ENCODE assay signal across 12 mouse cellular contexts in the genomic region with DNA sequence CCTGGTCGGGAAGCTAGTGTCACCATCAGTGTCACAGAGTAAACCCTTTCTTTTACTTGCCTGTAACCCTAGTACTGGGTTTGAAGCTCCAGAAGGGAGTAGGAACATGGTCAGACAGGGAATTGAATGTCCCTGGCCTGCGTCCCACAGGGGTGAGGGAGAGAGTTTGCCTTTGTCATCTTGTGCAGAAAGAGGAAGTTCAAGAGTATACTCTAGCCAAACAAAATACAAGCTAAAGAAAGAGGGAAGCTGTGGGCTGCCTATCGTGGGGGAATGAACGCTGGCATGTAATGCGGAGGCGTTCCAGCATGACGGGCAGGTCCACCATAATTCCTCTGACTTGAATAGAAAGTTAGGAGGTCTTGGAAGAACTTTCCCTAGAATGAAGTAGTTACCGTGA. TPM values are rescaled to one million over a fixed set of nuclear protein-coding genes. Genes with fewer than 3 reads are reported as not detected.
DNase-seq lines count a peak whose midpoint lies in the region; ATAC-seq and TF ChIP-seq lines count a peak whose summit lies in the region.
"Had no signal": no experiment of that assay in that cellular context is flagged by ENCODE, and none has a peak within 500 bp of the region (broad histone marks: within the 10 kb centered on the region; RNA-seq: fewer than 3 reads in every experiment).

No protein-coding gene starts in this region.

- no peak overlapping the region for H3K9ac ChIP-seq in hindbrain, embryonic 14.5 days
- H3K9ac ChIP-seq: embryonic facial prominence, embryonic 13.5 days had no signal

- H3K27me3 ChIP-seq in splenic B cell, adult 2 months (ENCODE audit: control insufficient read depth, insufficient read depth, low read length, poor library complexity, severe bottlenecking), result no peaks in the 10 kb centered on the region
- no peaks in the 10 kb centered on the region for H3K27me3 ChIP-seq in hindbrain, embryonic 14.5 days (ENCODE audit: control insufficient read depth, insufficient read depth, low read length)
- H3K27me3 ChIP-seq: embryonic facial prominence, embryonic 13.5 days had no signal

- no peaks in the 10 kb centered on the region for H3K36me3 ChIP-seq in splenic B cell, adult 2 months (ENCODE audit: control insufficient read depth, insufficient read depth, low read length, poor library complexity, severe bottlenecking)
- no peaks in the 10 kb centered on the region for H3K36me3 ChIP-seq in hindbrain, embryonic 14.5 days (replicated peaks; ENCODE audit: control insufficient read depth, insufficient read depth)
- H3K36me3 ChIP-seq: embryonic facial prominence, embryonic 13.5 days; hindbrain, embryonic 10.5 days had no signal

- no peaks in the 10 kb centered on the region for H3K9me3 ChIP-seq in hindbrain, embryonic 14.5 days (ENCODE audit: control insufficient read depth, low read length)
- H3K9me3 ChIP-seq: embryonic facial prominence, embryonic 13.5 days; hindbrain, embryonic 10.5 days had no signal

- WGBS in hindbrain, embryonic 14.5 days, result 93% methylated on average over 8 of the region's 8 CpGs

- no peaks in the 10 kb centered on the region for H3K4me1 ChIP-seq in hindbrain, embryonic 14.5 days (replicated peaks; ENCODE audit: control insufficient read depth, insufficient read depth, low read length)
- H3K4me1 ChIP-seq: embryonic facial prominence, embryonic 13.5 days; hindbrain, embryonic 10.5 days had no signal

- no peak for TF ChIP-seq CTCF in gastrocnemius, adult 2 months (IDR thresholded peaks at IDR 0.05)

- no peak overlapping the region for H3K4me2 ChIP-seq in hindbrain, embryonic 14.5 days (replicated peaks)
- H3K4me2 ChIP-seq: embryonic facial prominence, embryonic 13.5 days had no signal

- no peak for ATAC-seq in hindbrain, embryonic 14.5 days (ENCODE audit: low FRiP score)

- H3K27ac ChIP-seq in gastrocnemius, adult 2 months, result no peak overlapping the region
- no peak overlapping the region for H3K27ac ChIP-seq in hindbrain, embryonic 14.5 days
- H3K27ac ChIP-seq: embryonic facial prominence, embryonic 13.5 days; hindbrain, embryonic 10.5 days had no signal

- intact Hi-C loops in gastrocnemius, adult 2 months (cut with DNase I), result no loop called here

- peak; percentile 44 for DNase-seq in gastrocnemius, adult 2 months
- DNase-seq in gastrocnemius, postnatal 10 days, result no peak
- peak; percentile 33 for DNase-seq in urinary bladder, postnatal 14 days (ENCODE audit: low spot score)
- no peak for DNase-seq in urinary bladder, adult 18-20 months (ENCODE audit: low spot score in 2 of 2)
- peak; percentile 40 to 50 for DNase-seq in kidney, postnatal 4 days
- DNase-seq in splenic B cell, adult 2 months (ENCODE audit: low read depth, low spot score), result peak; percentile 62
- DNase-seq in hindbrain, embryonic 14.5 days (ENCODE audit: low spot score), result no peak
- no peak for DNase-seq in cerebellum, adult 8-10 months

- H3K4me3 ChIP-seq in gastrocnemius, adult 2 months, result no peak overlapping the region
- no peak overlapping the region for H3K4me3 ChIP-seq in hindbrain, embryonic 14.5 days (replicated peaks; ENCODE audit: low read length)
- H3K4me3 ChIP-seq: embryonic facial prominence, embryonic 13.5 days; hindbrain, embryonic 10.5 days; myocyte had no signal

RNA-seq across cellular contexts. Expression of gene Ccl9, which starts 6.2 kb away (rescaled TPM):
- 1 to 10 TPM; 2.4 to 6.2 TPM for total RNA-seq in gastrocnemius, adult 2 months (2021)
- 1 to 10 TPM; 2.9 to 4.3 TPM for total RNA-seq in gastrocnemius, postnatal 10 days (2021)
- 2.1 and 2.9 TPM in 2 replicates for polyA plus RNA-seq in hindbrain, embryonic 14.5 days (2014; fragmentation: Nextera tagmentation; extraction: Ambion mirVana)

RNA-seq across cellular contexts. Expression of gene Ccl6, which starts 20.7 kb away (rescaled TPM):
- total RNA-seq in gastrocnemius, adult 2 months (2021), result 1 to 10 TPM; 5.5 to 9.3 TPM
- total RNA-seq in gastrocnemius, postnatal 10 days (2021), result 1 to 10 TPM; 3.3 to 3.4 TPM
- polyA plus RNA-seq in hindbrain, embryonic 14.5 days (2014; fragmentation: Nextera tagmentation; extraction: Ambion mirVana), result 2.5 and 3.1 TPM in 2 replicates

RNA-seq across cellular contexts. Expression of gene Ccl5, which starts 41.9 kb away (rescaled TPM):
- total RNA-seq in gastrocnemius, adult 2 months (2021), result not detected
- not detected for total RNA-seq in gastrocnemius, postnatal 10 days (2021)
- not detected in 2 replicates for polyA plus RNA-seq in hindbrain, embryonic 14.5 days (2014; fragmentation: Nextera tagmentation; extraction: Ambion mirVana)
- total RNA-seq: left cerebral cortex, postnatal 25 days had no signal
- polyA plus RNA-seq: embryonic facial prominence, embryonic 13.5 days; hindbrain, embryonic 10.5 days had no signal

RNA-seq across cellular contexts. Expression of gene Heatr9, which starts 50.2 kb away (rescaled TPM):
- total RNA-seq in gastrocnemius, adult 2 months (2021), result not detected
- not detected for total RNA-seq in gastrocnemius, postnatal 10 days (2021)
- not detected in 2 replicates for polyA plus RNA-seq in hindbrain, embryonic 14.5 days (2014; fragmentation: Nextera tagmentation; extraction: Ambion mirVana)
- total RNA-seq: left cerebral cortex, postnatal 25 days had no signal
- polyA plus RNA-seq: embryonic facial prominence, embryonic 13.5 days had no signal

Comparison
In these comparisons a context has a peak if more than half of its experiments do, and no peak if none do; other contexts are left out.
1. DNase-seq: peak in gastrocnemius, adult 2 months (single experiment), urinary bladder, postnatal 14 days (single experiment), kidney, postnatal 4 days (2 of 2) and splenic B cell, adult 2 months (single experiment); none in gastrocnemius, postnatal 10 days (single experiment), urinary bladder, adult 18-20 months (0 of 2), hindbrain, embryonic 14.5 days (single experiment) and cerebellum, adult 8-10 months (single experiment).